Mouse (Mus musculus) layer of hippocampus, postnatal 10 days (tissue): ENCODE results near the gene Greb1. TPM values are rescaled to one million over a fixed set of nuclear protein-coding genes. Genes with fewer than 3 reads are reported as not detected.

Experiments used
- DNase-seq, 2 experiments: peaks; one replicate each; pipeline ENCODE4 v3.0.0; 2021; ENCODE audit warnings: low spot score in 2 of 2
- total RNA-seq, 2 experiments: library from RNA; stranded (reverse); gene quantifications; 2 replicates each; pipeline ENCODE4 v1.2.3; 2021

Gene Greb1
- total RNA-seq, 2 experiments from 2014 or later, result 0.57 to 0.76 TPM

DNA sequence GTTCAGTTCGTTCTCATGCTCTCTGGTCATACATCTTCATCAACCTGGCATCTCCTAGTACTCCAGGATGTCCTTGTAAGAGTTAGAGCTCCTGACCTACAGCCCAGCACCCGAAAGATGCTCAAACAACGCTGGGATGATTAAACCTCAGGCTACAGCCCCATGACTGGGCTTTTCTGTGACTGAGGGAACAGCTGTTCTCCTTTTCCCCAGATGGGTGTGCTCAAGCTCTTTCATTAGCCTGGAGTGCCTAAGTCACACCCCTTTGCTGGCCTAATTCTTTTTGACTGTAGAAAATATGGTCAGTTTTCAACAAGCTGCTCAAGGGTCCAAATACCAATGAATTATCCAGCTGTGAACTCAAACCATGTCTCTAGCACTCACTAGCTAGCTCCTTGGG, 7.4 kb upstream of the Greb1 start:
- peak; percentile 48 to 63 for DNase-seq

GRCm38 (mm10) chr12:16805511-16805910, 4.8 kb upstream of the Greb1 start:
- DNase-seq, result peak; percentile 82 to 86

GRCm38 (mm10) chr12:16803956-16804430, 3.3 kb upstream of the Greb1 start:
- no peak for DNase-seq

GRCm38 (mm10) chr12:16803237-16803955, 2.7 kb upstream of the Greb1 start:
- no peak for DNase-seq

GRCm38 (mm10) chr12:16800959-16801315, 251 bp upstream of the Greb1 start:
- DNase-seq, result no peak

DNA sequence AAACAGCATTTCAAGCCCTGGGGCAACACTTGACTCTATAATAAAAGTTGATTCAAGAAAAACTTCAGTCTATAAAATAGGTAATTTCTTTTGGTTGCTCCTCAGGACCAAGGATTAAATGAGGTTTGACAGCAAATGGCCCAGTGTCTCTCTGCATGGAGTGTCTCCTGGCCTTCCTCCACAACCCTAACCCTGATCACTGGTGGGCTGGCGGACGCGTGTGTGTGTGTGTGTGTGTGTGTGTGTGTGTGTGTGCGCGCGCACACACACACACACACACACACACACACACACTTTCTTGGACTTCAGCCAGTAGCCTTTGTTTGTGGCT, 793 bp downstream of the Greb1 start:
- no peak for DNase-seq

- no peak for DNase-seq
These were observed 1.8 kb downstream of the Greb1 start for GRCm38 (mm10) chr12:16798894-16799293.

GRCm38 (mm10) chr12:16795781-16796180, 4.9 kb downstream of the Greb1 start:
- DNase-seq, result no peak

GRCm38 (mm10) chr12:16793371-16793770, 7.3 kb downstream of the Greb1 start:
- no peak for DNase-seq

GRCm38 (mm10) chr12:16790456-16790855, 10.2 kb downstream of the Greb1 start:
- DNase-seq, result no peak

GRCm38 (mm10) chr12:16789756-16790155, 10.9 kb downstream of the Greb1 start:
- DNase-seq, result no peak

DNA sequence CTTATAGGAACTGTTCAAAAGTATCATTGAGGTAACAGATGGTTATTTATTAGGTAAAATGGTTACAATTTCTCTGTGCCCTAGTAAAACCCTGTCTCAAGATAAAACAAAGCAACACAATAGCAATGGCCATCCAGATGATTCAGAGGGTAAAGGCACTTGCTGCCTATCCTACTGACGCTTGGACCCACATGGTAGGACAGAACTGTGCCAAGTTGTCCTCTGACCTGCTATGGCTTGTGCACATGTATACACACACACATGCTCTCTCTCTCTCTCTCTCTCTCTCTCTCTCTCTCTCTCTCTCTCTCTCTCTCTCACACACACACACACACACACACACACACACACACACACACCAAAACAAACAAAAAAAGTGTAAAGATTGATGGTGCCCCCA, 11.5 kb downstream of the Greb1 start:
- DNase-seq, result no peak

DNA sequence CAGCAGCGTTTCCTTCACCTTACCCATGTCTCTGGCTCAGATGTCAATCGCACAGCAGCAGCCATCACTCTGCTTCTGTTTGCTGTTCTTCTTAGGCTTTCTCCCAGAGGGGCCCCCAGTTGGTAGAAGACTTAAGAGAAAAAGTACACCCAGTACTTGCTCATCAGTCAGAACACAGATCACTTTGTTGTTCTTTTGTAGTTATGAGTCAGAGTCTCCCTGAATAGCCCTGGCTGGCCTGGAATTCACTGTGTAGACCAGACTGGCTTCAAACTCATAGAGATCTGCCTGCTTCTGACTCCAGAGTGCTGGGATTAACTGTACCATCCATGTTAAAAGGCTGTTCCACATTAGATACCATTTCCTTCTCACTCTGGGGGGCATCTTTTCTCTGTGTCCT, 12.1 kb downstream of the Greb1 start:
- DNase-seq, result no peak

GRCm38 (mm10) chr12:16781034-16781746, 19.5 kb downstream of the Greb1 start:
- DNase-seq, result no peak

DNA sequence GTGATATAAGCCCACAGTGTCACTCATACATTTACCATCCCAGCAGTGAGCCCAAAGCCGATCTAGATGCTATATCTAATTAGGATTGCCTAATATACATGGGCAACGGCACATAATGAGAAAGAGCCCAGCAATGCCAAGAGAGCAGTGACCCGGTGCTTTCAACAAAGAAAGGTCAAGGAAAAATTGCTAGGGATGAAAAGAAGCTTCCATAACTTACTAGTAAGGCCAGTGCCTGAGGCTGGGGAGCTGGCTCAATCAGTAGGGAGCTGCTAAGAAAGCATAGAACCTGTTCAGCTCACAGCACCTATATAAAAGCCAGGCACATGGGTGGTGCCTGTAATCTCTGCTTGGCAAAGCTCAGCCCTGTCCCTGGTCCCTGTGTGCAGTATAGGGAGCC, 20.4 kb downstream of the Greb1 start:
- no peak for DNase-seq

GRCm38 (mm10) chr12:16779165-16779564, 21.5 kb downstream of the Greb1 start:
- no peak for DNase-seq

DNA sequence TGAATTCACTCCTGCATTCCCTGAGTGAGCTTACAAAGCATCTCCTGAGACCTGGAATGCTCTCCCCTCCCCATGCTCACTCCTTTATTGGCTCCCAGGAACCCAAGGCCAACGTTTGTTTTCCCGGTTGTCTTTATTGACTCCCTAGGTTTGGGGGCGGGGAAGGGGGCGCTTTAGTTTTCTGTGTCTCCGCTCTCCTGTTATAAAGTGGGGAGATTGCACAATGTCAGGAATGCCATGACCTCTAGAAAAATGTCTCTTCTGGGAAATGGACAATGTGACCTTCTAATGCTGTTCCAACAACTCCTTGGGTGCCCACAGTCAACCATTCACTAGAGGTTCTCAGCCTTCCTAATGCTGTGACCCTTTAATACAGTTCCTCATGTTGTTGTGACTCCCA, 22.2 kb downstream of the Greb1 start:
- DNase-seq, result no peak

- DNase-seq, result no peak
These were observed 25.3 kb downstream of the Greb1 start for GRCm38 (mm10) chr12:16775351-16775750.

- DNase-seq, result no peak
These were observed 26.1 kb downstream of the Greb1 start for GRCm38 (mm10) chr12:16774605-16775004.

GRCm38 (mm10) chr12:16769601-16770165, 31.0 kb downstream of the Greb1 start:
- DNase-seq, result no peak

- DNase-seq, result no peak
These were observed 32.0 kb downstream of the Greb1 start for GRCm38 (mm10) chr12:16768711-16769110.

DNA sequence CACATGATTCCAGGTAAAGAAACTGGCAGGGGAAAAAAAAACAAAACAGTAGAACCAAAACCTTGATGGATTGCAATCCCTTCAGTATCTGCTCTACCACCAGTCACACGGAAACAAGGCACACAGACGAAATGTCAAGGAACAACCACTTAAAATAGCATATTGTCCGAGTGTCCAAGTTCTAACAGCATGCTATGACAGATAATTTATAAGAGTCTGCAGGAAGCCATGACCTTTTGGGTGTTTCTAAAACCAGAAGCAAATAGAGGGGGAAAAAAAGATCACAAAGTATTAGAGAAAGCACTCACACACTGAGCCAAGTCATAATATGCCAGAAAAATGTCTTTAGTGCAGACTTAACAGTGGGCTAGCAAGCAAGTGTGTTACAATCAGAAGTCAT, 32.4 kb downstream of the Greb1 start:
- no peak for DNase-seq
